Mouse (Mus musculus): ENCODE data around the gene Kat6b. TPM values are rescaled to one million over a fixed set of nuclear protein-coding genes. Genes with fewer than 3 reads are reported as not detected.

Gene Kat6b
- polyA plus RNA-seq, 1 experiment: 22.5 TPM

DNA sequence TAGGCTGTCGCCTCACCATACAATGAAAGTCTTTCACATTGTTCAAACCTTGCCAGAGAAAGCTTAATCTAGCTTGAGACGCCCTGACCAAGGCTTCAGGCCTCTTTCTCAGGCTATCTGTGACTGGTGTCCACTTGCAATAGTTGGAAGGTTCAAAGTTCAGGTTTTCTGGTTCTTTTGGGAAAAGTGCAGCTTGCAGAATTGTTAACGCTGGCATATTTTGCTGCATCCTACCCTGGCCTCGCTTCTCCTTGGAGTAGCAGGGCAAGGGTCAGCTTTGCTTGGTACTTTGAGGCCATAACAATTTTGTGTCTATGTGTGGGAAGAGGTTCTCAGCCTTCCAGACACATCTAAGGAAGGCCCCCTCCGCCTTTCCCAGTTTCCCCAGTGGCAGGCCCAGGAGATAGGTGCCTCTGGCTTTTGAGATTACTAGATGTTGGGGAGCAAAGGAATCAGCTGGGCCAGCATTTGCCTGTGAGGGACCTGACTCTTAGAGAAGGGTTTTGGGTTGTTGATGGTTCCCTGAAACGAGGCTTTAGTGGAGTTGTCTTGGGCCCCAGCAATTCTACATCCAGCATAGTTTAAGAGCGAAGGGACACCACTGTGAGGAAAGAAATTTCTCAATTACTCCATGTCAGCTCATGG lies 215.1 kb downstream of the Kat6b start:
- Histone ChIP-seq H3K4me1 (ENCODE audit: control insufficient read depth, insufficient read depth, low read length) (no peaks in the 10 kb centered on the region), H3K27me3 (ENCODE audit: control insufficient read depth, insufficient read depth, low read length) (no peaks in the 10 kb centered on the region)
- 88% methylated on average over 7 of the region's 7 CpGs for WGBS

DNA sequence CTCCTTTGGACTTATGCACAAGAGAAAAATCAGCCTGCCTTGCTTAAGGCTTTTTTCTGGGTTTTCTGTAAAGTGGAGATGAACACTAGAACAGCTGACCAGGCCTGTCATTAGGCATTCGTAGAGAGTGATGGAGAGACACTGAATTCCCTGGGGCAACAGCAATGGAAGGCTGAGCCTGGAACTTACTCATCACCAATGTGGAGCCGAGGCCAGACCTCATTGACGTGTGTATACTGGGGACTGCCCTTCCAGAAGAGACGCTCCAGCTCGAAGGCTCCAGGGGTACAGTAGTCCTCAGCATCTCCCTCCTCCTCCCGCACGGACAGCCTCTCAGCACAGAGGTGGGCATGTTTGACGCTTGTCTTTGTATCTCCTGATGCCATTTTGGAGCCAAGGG lies 221.5 kb downstream of the Kat6b start:
- no peak for DNase-seq
- Histone ChIP-seq H3K4me1 (ENCODE audit: control insufficient read depth, insufficient read depth, low read length) (no peaks in the 10 kb centered on the region), H3K27me3 (ENCODE audit: control insufficient read depth, insufficient read depth, low read length) (no peaks in the 10 kb centered on the region), H3K4me3 (replicated peaks; ENCODE audit: insufficient read depth, low read depth, low read length) (no peak overlapping the region), H3K27ac (ENCODE audit: insufficient read depth, low read length) (no peak overlapping the region)
- TF ChIP-seq CTCF (IDR thresholded peaks at IDR 0.05; ENCODE audit: borderline replicate concordance, insufficient read depth, low read depth, low read length) (no peak), POLR2A (IDR thresholded peaks at IDR 0.05; ENCODE audit: borderline replicate concordance, insufficient read depth, low read length) (no peak)
- 91% methylated on average over 8 of the region's 8 CpGs for WGBS

More for the DNA sequence above, 215.1 kb downstream of the Kat6b start:
- no peak overlapping the region for H3K4me3 ChIP-seq (replicated peaks; ENCODE audit: insufficient read depth, low read depth, low read length)
- H3K27ac ChIP-seq (ENCODE audit: insufficient read depth, low read length): no peak overlapping the region
- TF ChIP-seq CTCF (IDR thresholded peaks at IDR 0.05; ENCODE audit: borderline replicate concordance, insufficient read depth, low read depth, low read length) (no peak), POLR2A (IDR thresholded peaks at IDR 0.05; ENCODE audit: borderline replicate concordance, insufficient read depth, low read length) (no peak)
- DNase-seq: no peak

DNA sequence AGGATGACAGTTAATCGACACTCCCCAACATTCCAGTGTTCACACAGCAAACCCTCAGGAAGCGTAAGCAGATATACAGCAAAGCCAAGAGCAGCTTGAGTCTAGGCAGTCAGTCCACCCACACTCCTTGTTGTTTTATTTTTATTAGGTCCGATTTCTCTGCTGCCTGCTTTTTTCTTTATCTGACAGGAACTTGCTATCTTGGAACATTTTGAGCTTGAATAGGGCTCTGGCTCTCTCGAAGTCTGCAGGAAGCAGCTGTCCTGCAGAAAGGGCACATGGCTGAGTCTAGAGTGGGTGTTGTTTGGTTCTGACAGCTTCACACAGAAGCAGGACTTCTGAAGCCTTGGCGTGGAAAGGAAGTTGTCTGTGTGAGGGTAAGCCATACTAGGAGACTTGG lies 222.0 kb downstream of the Kat6b start:
- no peak overlapping the region for H3K4me3 ChIP-seq (replicated peaks; ENCODE audit: insufficient read depth, low read depth, low read length)
- H3K4me1 ChIP-seq (ENCODE audit: control insufficient read depth, insufficient read depth, low read length): no peaks in the 10 kb centered on the region
- 75% methylated on average over 5 of the region's 5 CpGs for WGBS
- no peak for DNase-seq
- H3K27ac ChIP-seq (ENCODE audit: insufficient read depth, low read length): no peak overlapping the region
- no peaks in the 10 kb centered on the region for H3K27me3 ChIP-seq (ENCODE audit: control insufficient read depth, insufficient read depth, low read length)
- TF ChIP-seq POLR2A (IDR thresholded peaks at IDR 0.05; ENCODE audit: borderline replicate concordance, insufficient read depth, low read length) (no peak), CTCF (IDR thresholded peaks at IDR 0.05; ENCODE audit: borderline replicate concordance, insufficient read depth, low read depth, low read length) (no peak)

DNA sequence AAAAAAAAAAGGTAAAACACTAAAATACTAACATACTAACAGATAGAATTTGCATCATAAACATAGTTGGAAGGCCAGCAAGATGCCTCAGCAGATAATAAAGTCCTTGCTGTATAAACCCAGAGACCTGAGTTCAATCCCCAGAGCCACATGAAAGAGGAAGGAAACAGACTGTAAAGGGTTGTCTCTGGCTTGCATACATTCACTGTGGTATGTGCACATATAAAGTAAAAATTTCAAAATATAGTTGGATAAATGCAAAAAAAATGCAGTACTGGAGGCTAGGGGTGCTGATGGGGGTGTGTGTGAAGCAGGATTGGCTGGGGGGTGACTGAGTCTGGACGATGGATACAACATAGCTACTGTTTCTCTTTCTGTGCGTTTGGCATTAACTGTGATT lies 224.2 kb downstream of the Kat6b start:
- H3K4me3 ChIP-seq (replicated peaks; ENCODE audit: insufficient read depth, low read depth, low read length): no peak overlapping the region
- no peak for DNase-seq
- H3K27ac ChIP-seq (ENCODE audit: insufficient read depth, low read length): no peak overlapping the region
- TF ChIP-seq POLR2A (IDR thresholded peaks at IDR 0.05; ENCODE audit: borderline replicate concordance, insufficient read depth, low read length) (no peak), CTCF (IDR thresholded peaks at IDR 0.05; ENCODE audit: borderline replicate concordance, insufficient read depth, low read depth, low read length) (no peak)
- no peaks in the 10 kb centered on the region for H3K27me3 ChIP-seq (ENCODE audit: control insufficient read depth, insufficient read depth, low read length)
- H3K4me1 ChIP-seq (ENCODE audit: control insufficient read depth, insufficient read depth, low read length): no peaks in the 10 kb centered on the region
- 75% methylated on average over 2 of the region's 2 CpGs for WGBS

DNA sequence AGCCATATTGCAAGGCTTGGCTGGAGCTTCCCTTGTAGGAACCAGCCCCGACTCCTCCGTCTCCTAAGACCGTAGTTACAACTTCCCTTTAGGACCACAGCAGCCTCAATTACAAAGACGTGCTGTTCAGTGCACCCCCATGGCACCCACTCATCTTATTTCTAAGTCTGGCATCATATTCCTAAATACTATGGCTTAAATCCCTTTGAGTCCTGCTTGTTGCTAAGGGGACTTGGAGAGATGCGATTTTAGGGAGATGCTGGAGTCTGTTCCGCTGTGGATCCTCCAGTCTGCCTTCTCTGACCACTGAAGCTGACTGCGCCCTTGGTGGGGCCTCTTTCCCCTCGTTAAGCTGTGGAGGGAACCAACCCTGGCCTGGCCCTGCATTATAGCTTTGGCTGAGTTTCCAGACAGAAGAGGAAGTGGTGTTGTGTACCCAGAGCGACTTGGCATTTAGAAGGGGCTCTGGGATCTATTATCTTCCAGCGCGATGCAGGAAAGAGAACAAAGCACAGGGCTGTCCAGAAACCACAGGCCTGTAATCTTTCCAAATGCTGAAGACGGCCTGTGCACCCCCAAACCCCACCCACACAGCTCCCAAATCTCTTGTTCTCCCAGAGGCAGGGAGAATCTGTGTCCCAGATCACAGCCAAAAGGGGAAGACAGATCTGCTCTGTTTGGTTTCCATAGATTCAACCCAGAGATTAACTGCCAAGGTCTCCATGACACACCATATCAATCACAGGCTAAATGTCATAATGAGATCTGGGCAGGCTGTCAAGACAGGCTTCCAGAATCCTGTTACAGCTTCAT lies 225.7 kb downstream of the Kat6b start:
- DNase-seq: no peak
- WGBS: 33% methylated on average over 12 of the region's 12 CpGs
- H3K4me3 ChIP-seq (replicated peaks; ENCODE audit: insufficient read depth, low read depth, low read length): no peak overlapping the region
- TF ChIP-seq POLR2A (IDR thresholded peaks at IDR 0.05; ENCODE audit: borderline replicate concordance, insufficient read depth, low read length): no peak
- TF ChIP-seq CTCF (IDR thresholded peaks at IDR 0.05; ENCODE audit: borderline replicate concordance, insufficient read depth, low read depth, low read length): no peak
- H3K27me3 ChIP-seq (ENCODE audit: control insufficient read depth, insufficient read depth, low read length): no peaks in the 10 kb centered on the region
- no peaks in the 10 kb centered on the region for H3K4me1 ChIP-seq (ENCODE audit: control insufficient read depth, insufficient read depth, low read length)
- no peak overlapping the region for H3K27ac ChIP-seq (ENCODE audit: insufficient read depth, low read length)

DNA sequence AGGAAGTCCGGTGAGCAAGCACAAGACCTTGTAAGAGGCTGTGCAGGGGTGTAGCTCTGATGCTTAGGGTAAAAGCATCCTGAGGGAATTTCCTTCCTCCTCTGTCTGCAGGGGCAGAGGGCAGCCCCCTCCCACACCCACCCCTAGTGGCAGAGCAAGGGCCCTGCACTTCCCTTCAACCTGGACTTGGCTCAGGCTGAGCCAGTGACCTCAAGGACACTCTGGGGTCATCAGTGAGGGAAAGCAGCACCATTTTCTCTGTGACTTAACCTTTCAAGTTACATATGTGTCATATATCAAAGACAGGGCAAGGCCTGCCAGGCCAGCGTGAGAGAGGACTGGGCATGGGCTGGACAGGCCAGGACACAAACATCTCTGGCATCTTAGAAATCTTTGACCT lies 228.3 kb downstream of the Kat6b start:
- TF ChIP-seq CTCF (IDR thresholded peaks at IDR 0.05; ENCODE audit: borderline replicate concordance, insufficient read depth, low read depth, low read length): no peak
- TF ChIP-seq POLR2A (IDR thresholded peaks at IDR 0.05; ENCODE audit: borderline replicate concordance, insufficient read depth, low read length): no peak
- Histone ChIP-seq H3K27me3 (ENCODE audit: control insufficient read depth, insufficient read depth, low read length) (no peaks in the 10 kb centered on the region), H3K4me1 (ENCODE audit: control insufficient read depth, insufficient read depth, low read length) (no peaks in the 10 kb centered on the region), H3K4me3 (replicated peaks; ENCODE audit: insufficient read depth, low read depth, low read length) (no peak overlapping the region), H3K27ac (ENCODE audit: insufficient read depth, low read length) (no peak overlapping the region)
- no peak for DNase-seq
- WGBS: 80% methylated on average over 2 of the region's 2 CpGs

DNA sequence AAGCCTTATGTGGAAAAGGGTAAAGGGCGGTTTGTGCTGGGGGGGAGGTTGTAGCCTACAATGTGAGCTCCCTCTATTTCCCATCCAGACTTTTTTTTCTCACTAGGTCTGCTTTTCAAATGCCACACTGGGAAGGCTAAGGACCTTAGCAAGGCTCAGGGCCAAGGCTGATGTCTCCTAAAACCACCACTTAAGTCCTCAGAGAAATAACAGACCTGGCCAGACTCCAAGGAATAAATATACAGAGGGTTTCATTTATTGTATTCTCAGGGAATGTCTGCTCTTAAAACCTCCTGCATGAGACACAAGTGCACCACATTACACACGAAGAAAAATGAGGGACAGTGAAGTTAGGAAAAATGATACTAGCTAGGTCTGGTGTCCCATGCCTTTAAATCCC lies 230.0 kb downstream of the Kat6b start:
- WGBS: 79% methylated on average over 2 of the region's 2 CpGs
- no peak overlapping the region for H3K4me3 ChIP-seq (replicated peaks; ENCODE audit: insufficient read depth, low read depth, low read length)
- H3K27me3 ChIP-seq (ENCODE audit: control insufficient read depth, insufficient read depth, low read length): no peaks in the 10 kb centered on the region
- no peak overlapping the region for H3K27ac ChIP-seq (ENCODE audit: insufficient read depth, low read length)
- H3K4me1 ChIP-seq (ENCODE audit: control insufficient read depth, insufficient read depth, low read length): no peaks in the 10 kb centered on the region
- DNase-seq: no peak
- TF ChIP-seq CTCF (IDR thresholded peaks at IDR 0.05; ENCODE audit: borderline replicate concordance, insufficient read depth, low read depth, low read length) (no peak), POLR2A (IDR thresholded peaks at IDR 0.05; ENCODE audit: borderline replicate concordance, insufficient read depth, low read length) (no peak)

DNA sequence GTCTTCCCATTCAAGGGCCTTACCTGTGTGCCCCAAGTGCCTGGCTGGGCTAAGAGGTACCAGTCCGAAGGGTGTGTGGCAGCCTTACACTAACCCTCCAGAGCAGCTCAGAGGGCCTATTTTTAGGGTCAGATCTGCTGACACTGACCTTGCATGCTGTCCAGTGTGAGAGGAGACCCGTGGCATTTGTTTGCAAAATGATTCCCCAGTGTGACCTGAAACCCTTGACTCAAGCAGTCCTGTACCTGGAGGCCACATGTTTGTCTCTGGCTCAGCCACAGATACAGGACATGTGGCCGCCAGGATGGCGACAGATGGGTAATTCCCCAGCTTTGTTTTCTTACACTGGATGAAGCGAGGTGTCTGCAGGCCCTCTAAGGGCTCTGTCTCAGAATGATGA lies 233.3 kb downstream of the Kat6b start, which contains the start of gene Dupd1:
Gene Dupd1 (minus strand): TSS at position 91 of the 400 bp plus-strand sequence.
- Histone ChIP-seq H3K27ac (ENCODE audit: insufficient read depth, low read length) (no peak within 1 kb of the TSS), H3K4me3 (replicated peaks; ENCODE audit: insufficient read depth, low read depth, low read length) (no peak within 1 kb of the TSS), H3K27me3 (ENCODE audit: control insufficient read depth, insufficient read depth, low read length) (no peaks in the 10 kb centered on the region), H3K4me1 (ENCODE audit: control insufficient read depth, insufficient read depth, low read length) (no peaks in the 10 kb centered on the region)
- DNase-seq: no peak
- WGBS: 63% methylated on average over 5 of the region's 5 CpGs
- TF ChIP-seq POLR2A (IDR thresholded peaks at IDR 0.05; ENCODE audit: borderline replicate concordance, insufficient read depth, low read length): no peak
- no peak for TF ChIP-seq CTCF (IDR thresholded peaks at IDR 0.05; ENCODE audit: borderline replicate concordance, insufficient read depth, low read depth, low read length)
